Mouse (Mus musculus): ENCODE data around the gene Otogl.

The Otogl gene

DNA sequence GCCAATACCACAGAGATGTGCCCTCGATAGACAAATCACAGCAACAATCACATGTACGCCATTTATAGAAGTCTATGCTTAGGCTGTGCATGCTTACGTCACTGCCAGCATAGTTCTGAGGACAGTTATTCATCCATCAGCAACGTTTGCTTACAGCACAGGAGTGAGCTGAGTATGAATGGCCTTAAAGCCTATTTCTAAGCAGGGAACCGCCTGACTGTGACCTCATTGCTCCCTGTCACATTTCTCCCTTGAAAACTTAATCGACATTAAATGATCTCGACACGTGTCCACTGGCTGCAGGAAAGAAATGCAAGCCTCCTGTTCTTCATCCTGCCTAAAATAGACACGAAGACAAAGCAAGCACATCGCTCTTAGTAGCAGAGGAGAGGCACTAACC is 5.5 kb downstream of the Otogl start:
- DNase-seq (ENCODE audit: low read depth): peak; percentile 29

GRCm38 (mm10) chr10:107905274-107906034 is 6.5 kb downstream of the Otogl start:
- peak; percentile 94 for DNase-seq (ENCODE audit: low read depth)

DNA sequence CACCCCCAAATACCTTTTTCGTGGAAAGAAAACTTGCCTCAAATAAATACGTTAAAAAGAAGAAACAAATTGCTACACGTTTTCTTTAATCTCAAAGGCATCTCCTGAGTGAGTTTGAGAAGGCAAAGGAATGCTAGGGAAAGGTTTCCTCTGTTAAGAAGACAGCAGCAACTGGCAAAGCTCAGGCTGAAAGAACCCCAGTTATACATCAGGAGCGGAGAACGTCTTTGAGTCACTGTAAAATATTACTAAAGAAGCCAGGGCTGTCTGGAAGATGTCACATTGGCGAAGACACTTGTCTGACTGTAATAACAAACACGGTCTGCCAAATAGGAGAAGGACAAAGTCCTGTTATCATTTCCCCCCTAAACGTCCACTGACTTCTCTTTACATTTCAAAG is 10.0 kb downstream of the Otogl start:
- no peak for DNase-seq (ENCODE audit: low read depth)

DNA sequence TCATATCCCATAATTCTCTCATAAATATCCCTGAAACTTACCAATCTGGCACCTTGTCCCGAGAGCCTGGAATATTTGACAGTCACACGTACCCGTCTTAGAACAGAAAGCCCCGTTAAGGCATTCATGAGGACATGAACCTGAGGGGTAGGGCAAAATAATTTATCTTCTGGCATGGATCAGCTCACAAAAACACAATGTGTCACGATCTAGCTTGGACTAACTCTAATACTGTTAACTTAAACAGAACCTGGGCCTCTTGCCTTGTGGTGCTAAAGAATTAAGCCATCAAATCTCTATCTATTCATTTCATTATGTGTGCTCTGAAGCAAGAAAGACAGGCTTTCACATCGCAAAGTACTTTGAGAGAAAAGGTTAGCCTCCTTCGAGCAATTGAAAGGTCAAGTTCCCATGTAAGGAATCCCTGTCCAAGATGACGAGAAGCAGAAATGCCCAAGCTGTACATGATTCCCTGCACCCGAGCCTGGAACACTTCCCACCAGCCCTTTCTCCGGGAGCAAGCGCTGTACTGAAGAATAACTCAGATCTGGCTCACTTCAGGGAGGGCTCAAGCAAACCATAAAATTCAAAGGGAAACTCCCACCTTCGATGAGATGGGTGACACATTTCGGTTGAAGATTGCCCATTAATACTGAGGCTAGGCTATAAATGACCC is 10.6 kb downstream of the Otogl start:
- no peak for DNase-seq (ENCODE audit: low read depth)

GRCm38 (mm10) chr10:107899946-107900345 is 12.0 kb downstream of the Otogl start:
- peak; percentile 53 for DNase-seq (ENCODE audit: low read depth)

- no peak for DNase-seq (ENCODE audit: low read depth)
Observed at GRCm38 (mm10) chr10:107896158-107896557, 15.8 kb downstream of the Otogl start.

- peak; percentile 47 for DNase-seq (ENCODE audit: low read depth)
Observed at GRCm38 (mm10) chr10:107894663-107895581, 17.0 kb downstream of the Otogl start.

DNA sequence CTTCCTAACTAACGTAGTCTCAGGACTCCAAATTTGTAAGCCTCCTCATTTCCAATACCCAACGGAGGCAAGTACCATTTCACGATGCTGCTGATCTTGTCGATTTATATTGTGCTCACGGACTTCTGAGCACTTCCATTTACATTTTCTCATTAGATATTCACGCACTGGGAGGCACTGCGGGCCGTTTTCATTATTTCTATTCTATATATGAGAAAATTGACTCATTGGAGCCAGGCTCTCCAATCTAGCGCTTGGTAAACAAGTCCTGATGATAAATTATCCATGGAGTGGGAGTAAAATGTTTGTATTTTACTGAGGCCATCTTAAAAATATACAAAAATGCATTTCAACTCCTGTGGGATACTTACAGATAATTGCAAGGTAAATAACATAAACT is 21.5 kb downstream of the Otogl start:
- no peak for DNase-seq (ENCODE audit: low read depth)

DNA sequence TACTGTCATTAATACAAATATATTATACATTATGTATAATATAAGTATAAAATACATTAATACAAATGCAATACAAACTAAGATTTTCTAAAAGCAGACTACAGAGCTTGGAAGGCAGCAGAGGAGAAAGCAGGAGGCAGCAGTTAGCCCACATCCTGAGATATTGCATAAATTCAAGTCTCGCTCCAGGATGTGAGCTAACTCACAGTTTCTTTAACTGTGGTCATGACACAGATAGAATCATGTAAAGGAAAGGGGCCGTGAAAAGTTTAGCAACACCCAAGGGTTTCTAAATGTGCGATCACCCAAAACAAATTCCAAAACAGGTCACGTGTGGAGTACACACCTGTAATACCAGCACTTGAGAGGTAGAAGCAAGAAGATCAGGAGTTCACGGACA is 39.4 kb downstream of the Otogl start:
- no peak for DNase-seq (ENCODE audit: low read depth)

- DNase-seq (ENCODE audit: low read depth): peak; percentile 22
Observed at GRCm38 (mm10) chr10:107872109-107872508, 39.8 kb downstream of the Otogl start.

- no peak for DNase-seq (ENCODE audit: low read depth)
Observed at GRCm38 (mm10) chr10:107870540-107870939, 41.4 kb downstream of the Otogl start.

GRCm38 (mm10) chr10:107868904-107869303 is 43.0 kb downstream of the Otogl start:
- no peak for DNase-seq (ENCODE audit: low read depth)

DNA sequence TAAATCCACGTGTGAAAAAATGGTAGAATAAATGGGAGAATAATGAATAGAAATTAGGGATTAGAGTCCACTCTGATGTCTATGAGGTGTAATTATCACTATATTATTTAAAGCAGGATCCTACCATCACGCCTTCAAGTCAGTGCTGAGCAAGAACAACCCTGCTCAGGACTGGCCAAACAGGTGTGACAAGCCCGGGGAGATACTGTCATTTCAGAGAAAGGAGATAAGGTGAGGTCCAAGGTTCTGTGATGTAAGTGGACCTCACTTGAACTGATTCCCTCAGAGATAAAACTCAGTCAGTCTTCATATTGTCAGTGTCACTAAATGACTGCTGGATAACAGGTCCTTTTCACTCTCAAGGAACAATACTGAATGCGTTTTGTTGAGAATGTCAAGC is 44.5 kb downstream of the Otogl start:
- no peak for DNase-seq (ENCODE audit: low read depth)

DNA sequence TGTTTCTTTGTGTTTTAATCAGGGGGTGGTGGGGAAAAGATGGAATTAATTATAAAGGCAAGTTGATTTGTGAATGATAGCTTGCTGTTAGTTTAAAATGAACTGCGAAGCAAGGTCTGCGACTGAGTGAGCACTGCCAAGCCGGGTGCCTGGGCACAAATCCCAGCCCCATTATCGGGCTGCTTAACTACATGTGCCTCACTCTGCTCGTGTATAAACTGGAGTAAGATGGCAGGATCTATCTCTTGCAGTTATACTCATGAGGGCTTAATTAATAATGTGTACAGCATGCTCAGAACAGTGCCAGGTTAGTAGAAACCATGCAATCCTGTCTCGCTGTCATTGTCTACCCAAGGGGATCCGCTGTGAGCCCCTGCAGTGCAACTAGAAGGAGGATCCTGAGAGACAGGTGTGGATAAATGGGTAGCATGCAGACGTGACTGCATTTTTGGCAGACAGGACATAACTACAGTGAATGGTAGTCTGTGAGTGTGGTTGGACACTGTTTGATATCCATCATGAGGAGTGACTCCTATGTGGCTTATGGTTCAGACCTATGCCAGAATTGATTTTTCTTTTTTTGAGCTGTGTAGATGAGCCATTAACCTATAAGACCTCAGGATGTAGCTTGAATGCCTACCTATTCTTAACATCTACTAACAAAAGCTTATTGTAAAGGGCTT is 51.6 kb downstream of the Otogl start:
- peak; percentile 10 for DNase-seq (ENCODE audit: low read depth)

- no peak for DNase-seq (ENCODE audit: low read depth)
Observed at GRCm38 (mm10) chr10:107859220-107859619, 52.7 kb downstream of the Otogl start.

GRCm38 (mm10) chr10:107858684-107859083 is 53.2 kb downstream of the Otogl start:
- peak; percentile 85 for DNase-seq (ENCODE audit: low read depth)

DNA sequence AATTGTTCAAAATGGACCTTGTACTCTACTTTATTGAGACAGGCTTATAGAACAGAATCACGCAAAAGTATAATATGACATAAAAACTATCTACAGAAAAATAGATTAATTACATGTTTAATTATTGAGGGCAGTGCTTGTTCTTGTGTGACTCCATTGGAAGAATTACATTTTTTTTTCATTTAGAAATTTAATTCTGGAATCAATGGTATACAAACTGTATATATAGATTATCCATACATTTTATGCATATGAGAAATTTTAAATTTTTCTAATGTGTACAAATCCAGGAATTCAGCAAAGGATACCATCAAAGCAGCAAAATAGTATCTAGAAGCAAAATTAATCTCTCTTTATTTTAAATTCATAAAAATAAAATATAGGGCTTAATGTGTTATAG is 67.0 kb downstream of the Otogl start:
- no peak for DNase-seq (ENCODE audit: low read depth)

GRCm38 (mm10) chr10:107834452-107835239 is 77.3 kb downstream of the Otogl start:
- DNase-seq (ENCODE audit: low read depth): no peak

- no peak for DNase-seq (ENCODE audit: low read depth)
Observed at GRCm38 (mm10) chr10:107829151-107829550, 82.8 kb downstream of the Otogl start.

DNA sequence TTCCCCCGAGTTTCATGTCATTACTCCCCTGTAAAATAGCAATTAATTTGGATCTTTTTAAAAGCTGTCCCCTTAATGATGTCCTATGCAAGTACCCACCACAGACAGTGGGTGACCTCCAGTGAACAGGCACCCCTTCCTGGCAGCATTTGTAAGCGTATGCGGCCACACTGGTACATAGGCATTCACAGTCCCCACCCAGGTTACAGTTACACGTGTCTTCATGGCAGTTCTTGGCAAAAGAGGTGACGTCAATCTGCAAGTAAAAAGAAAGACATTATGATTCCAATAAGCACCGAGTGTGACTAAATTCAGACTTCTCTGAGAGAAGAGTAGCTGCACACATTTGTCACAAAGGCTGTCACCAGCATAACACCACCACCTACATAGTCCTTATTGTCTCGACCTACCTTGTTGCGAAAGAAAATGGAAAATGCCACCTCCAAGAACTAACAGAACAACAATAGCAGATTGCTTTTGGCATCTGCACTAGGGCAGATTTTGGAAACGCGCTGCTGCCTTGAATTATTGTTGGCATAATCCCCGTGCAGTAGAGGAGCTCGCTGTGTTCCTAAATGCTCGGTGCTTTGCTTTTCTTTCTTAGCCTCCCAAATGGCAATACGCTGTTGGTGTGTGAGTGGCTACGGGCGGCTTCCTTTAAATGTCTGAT is 98.0 kb downstream of the Otogl start:
- no peak for DNase-seq (ENCODE audit: low read depth)

Measured in NIH3T3 (cell line).